Mouse (Mus musculus) embryonic facial prominence, embryonic 13.5 days (tissue): ENCODE data around the gene Grm8. TPM values are rescaled to one million over a fixed set of nuclear protein-coding genes. Genes with fewer than 3 reads are reported as not detected.

ENCODE experiments used
- ATAC-seq: fragments of 200-750 bp; cut with Nextera tagmentation; 2 replicates; pipeline ENCODE4 v1.8.0; 2017; ENCODE audit warnings: low read depth; ENCODE audit not compliant: insufficient number of reproducible peaks, insufficient read depth, low FRiP score, low TSS enrichment
- H3K27ac ChIP-seq: fragments of 300-500 bp; sonication (generic); 2 replicates; pipeline ENCODE4 v1.5.1; 2015; ENCODE audit warnings: moderate library complexity, mild to moderate bottlenecking, inconsistent platforms
- H3K27me3 ChIP-seq: fragments of 300-500 bp; sonication (generic); 2 replicates; pipeline ENCODE4 v1.6.1; 2015; ENCODE audit warnings: mild to moderate bottlenecking, inconsistent platforms
- H3K36me3 ChIP-seq: fragments of 300-500 bp; sonication (generic); 2 replicates; pipeline ENCODE4 v1.6.1; 2015; ENCODE audit warnings: mild to moderate bottlenecking, inconsistent platforms
- H3K4me1 ChIP-seq: fragments of 300-500 bp; sonication (generic); 2 replicates; pipeline ENCODE4 v1.6.1; 2015; ENCODE audit warnings: inconsistent platforms
- H3K4me2 ChIP-seq: fragments of 300-500 bp; sonication (generic); 2 replicates; pipeline ENCODE4 v1.6.1; 2015; ENCODE audit warnings: moderate library complexity, mild to moderate bottlenecking, inconsistent platforms
- H3K4me3 ChIP-seq: fragments of 300-500 bp; sonication (generic); 2 replicates; pipeline ENCODE4 v1.5.1; 2015; ENCODE audit warnings: mild to moderate bottlenecking, inconsistent platforms
- H3K9ac ChIP-seq: fragments of 300-500 bp; sonication (generic); 2 replicates; pipeline ENCODE4 v1.6.1; 2015; ENCODE audit warnings: mild to moderate bottlenecking, inconsistent platforms
- H3K9me3 ChIP-seq: fragments of 300-500 bp; sonication (generic); 2 replicates; pipeline ENCODE4 v1.6.1; 2016; ENCODE audit warnings: inconsistent platforms
- WGBS: fragments of 180-500 bp; shearing (Covaris S2); methylation state at CpG from one replicate; pipeline ENCODE4 v1.1.7; 2015; ENCODE audit warnings: mixed read lengths; 5-methylcytosine and 5-hydroxymethylcytosine counted together
- polyA plus RNA-seq: library from polyadenylated mRNA; unstranded; fragments of >200 nt; fragmentation: Nextera tagmentation; extraction: Ambion mirVana; gene quantifications from 2 replicates; pipeline ENCODE4 v1.2.1, GENCODE M21; 2015

Gene Grm8
- polyA plus RNA-seq, 1 experiment from 2014 or later = 4.2 TPM

- Histone ChIP-seq H3K27ac (no peak overlapping the region), H3K4me1 (no peaks in the 10 kb centered on the region), H3K9ac (no peak overlapping the region), H3K9me3 (no peaks in the 10 kb centered on the region), H3K27me3 (no peaks in the 10 kb centered on the region), H3K4me3 (no peak overlapping the region), H3K36me3 (no peaks in the 10 kb centered on the region), H3K4me2 (no peak overlapping the region)
- ATAC-seq = no peak
- 80% methylated on average over 1 of the region's 1 CpGs for WGBS
These were observed 20.1 kb downstream of the Grm8 start for GRCm38 (mm10) chr6:28114916-28115315.

GRCm38 (mm10) chr6:28111551-28111950, 23.4 kb downstream of the Grm8 start:
- H3K27me3 ChIP-seq = no peaks in the 10 kb centered on the region
- no peaks in the 10 kb centered on the region for H3K9me3 ChIP-seq
- H3K36me3 ChIP-seq = no peaks in the 10 kb centered on the region
- no peak overlapping the region for H3K4me2 ChIP-seq
- no peaks in the 10 kb centered on the region for H3K4me1 ChIP-seq
- H3K9ac ChIP-seq = no peak overlapping the region
- no peak for ATAC-seq
- H3K27ac ChIP-seq = no peak overlapping the region
- 86% methylated on average over 8 of the region's 8 CpGs for WGBS
- no peak overlapping the region for H3K4me3 ChIP-seq

GRCm38 (mm10) chr6:28102608-28103316, 32.2 kb downstream of the Grm8 start:
- Histone ChIP-seq H3K9me3 (no peaks in the 10 kb centered on the region), H3K36me3 (no peaks in the 10 kb centered on the region), H3K27ac (no peak overlapping the region), H3K9ac (no peak overlapping the region), H3K27me3 (no peaks in the 10 kb centered on the region), H3K4me2 (no peak overlapping the region), H3K4me1 (no peaks in the 10 kb centered on the region), H3K4me3 (no peak overlapping the region)
- ATAC-seq = no peak
- WGBS = 71% methylated on average over 9 of the region's 9 CpGs

- H3K27me3 ChIP-seq = no peaks in the 10 kb centered on the region
- no peak overlapping the region for H3K9ac ChIP-seq
- no peak overlapping the region for H3K27ac ChIP-seq
- no peak overlapping the region for H3K4me2 ChIP-seq
- no peak overlapping the region for H3K4me3 ChIP-seq
- 73% methylated on average over 3 of the region's 3 CpGs for WGBS
- no peaks in the 10 kb centered on the region for H3K36me3 ChIP-seq
- ATAC-seq = no peak
- H3K9me3 ChIP-seq = no peaks in the 10 kb centered on the region
- no peaks in the 10 kb centered on the region for H3K4me1 ChIP-seq
These were observed 35.0 kb downstream of the Grm8 start for GRCm38 (mm10) chr6:28100001-28100400.

- ATAC-seq = no peak
- no peak overlapping the region for H3K4me2 ChIP-seq
- no peak overlapping the region for H3K4me3 ChIP-seq
- no peaks in the 10 kb centered on the region for H3K27me3 ChIP-seq
- 81% methylated on average over 6 of the region's 6 CpGs for WGBS
- no peaks in the 10 kb centered on the region for H3K4me1 ChIP-seq
- H3K36me3 ChIP-seq = no peaks in the 10 kb centered on the region
- H3K9ac ChIP-seq = no peak overlapping the region
- no peak overlapping the region for H3K27ac ChIP-seq
- H3K9me3 ChIP-seq = no peaks in the 10 kb centered on the region
These were observed 42.5 kb downstream of the Grm8 start for GRCm38 (mm10) chr6:28092511-28092910.

- Histone ChIP-seq H3K9ac (no peak overlapping the region), H3K4me3 (no peak overlapping the region), H3K27ac (no peak overlapping the region), H3K4me2 (no peak overlapping the region), H3K9me3 (no peaks in the 10 kb centered on the region), H3K36me3 (no peaks in the 10 kb centered on the region), H3K4me1 (no peaks in the 10 kb centered on the region), H3K27me3 (no peaks in the 10 kb centered on the region)
- 85% methylated on average over 3 of the region's 3 CpGs for WGBS
- ATAC-seq = no peak
These were observed 43.1 kb downstream of the Grm8 start for GRCm38 (mm10) chr6:28091836-28092235.

GRCm38 (mm10) chr6:28090981-28091380, 44.0 kb downstream of the Grm8 start:
- Histone ChIP-seq H3K9ac (no peak overlapping the region), H3K27me3 (no peaks in the 10 kb centered on the region), H3K9me3 (no peaks in the 10 kb centered on the region), H3K4me3 (no peak overlapping the region), H3K27ac (no peak overlapping the region), H3K4me2 (no peak overlapping the region), H3K36me3 (no peaks in the 10 kb centered on the region), H3K4me1 (no peaks in the 10 kb centered on the region)
- ATAC-seq = no peak

GRCm38 (mm10) chr6:28075534-28075933, 59.4 kb downstream of the Grm8 start:
- H3K4me2 ChIP-seq = no peak overlapping the region
- H3K36me3 ChIP-seq = no peaks in the 10 kb centered on the region
- H3K9ac ChIP-seq = no peak overlapping the region
- no peak for ATAC-seq
- H3K27me3 ChIP-seq = no peaks in the 10 kb centered on the region
- H3K9me3 ChIP-seq = no peaks in the 10 kb centered on the region
- H3K4me3 ChIP-seq = no peak overlapping the region
- WGBS = 74% methylated on average over 3 of the region's 3 CpGs
- no peak overlapping the region for H3K27ac ChIP-seq
- no peaks in the 10 kb centered on the region for H3K4me1 ChIP-seq

GRCm38 (mm10) chr6:28074470-28074869, 60.5 kb downstream of the Grm8 start:
- Histone ChIP-seq H3K27me3 (no peaks in the 10 kb centered on the region), H3K27ac (no peak overlapping the region), H3K36me3 (no peaks in the 10 kb centered on the region), H3K4me1 (no peaks in the 10 kb centered on the region), H3K4me2 (no peak overlapping the region), H3K9ac (no peak overlapping the region), H3K4me3 (no peak overlapping the region), H3K9me3 (no peaks in the 10 kb centered on the region)
- 55% methylated on average over 3 of the region's 3 CpGs for WGBS
- ATAC-seq = no peak

- Histone ChIP-seq H3K27ac (no peak overlapping the region), H3K4me1 (no peaks in the 10 kb centered on the region), H3K4me3 (no peak overlapping the region), H3K9ac (no peak overlapping the region), H3K9me3 (no peaks in the 10 kb centered on the region), H3K27me3 (no peaks in the 10 kb centered on the region), H3K36me3 (no peaks in the 10 kb centered on the region), H3K4me2 (no peak overlapping the region)
- ATAC-seq = no peak
- 88% methylated on average over 2 of the region's 2 CpGs for WGBS
These were observed 83.0 kb downstream of the Grm8 start for GRCm38 (mm10) chr6:28051966-28052365.

- Histone ChIP-seq H3K36me3 (no peaks in the 10 kb centered on the region), H3K27me3 (no peaks in the 10 kb centered on the region), H3K4me3 (no peak overlapping the region), H3K27ac (no peak overlapping the region), H3K4me1 (no peaks in the 10 kb centered on the region), H3K9ac (no peak overlapping the region), H3K9me3 (no peaks in the 10 kb centered on the region), H3K4me2 (no peak overlapping the region)
- no peak for ATAC-seq
- 56% methylated on average over 3 of the region's 3 CpGs for WGBS
These were observed 92.6 kb downstream of the Grm8 start for GRCm38 (mm10) chr6:28042339-28042738.

- WGBS = 89% methylated on average over 1 of the region's 1 CpGs
- H3K27me3 ChIP-seq = no peaks in the 10 kb centered on the region
- no peak overlapping the region for H3K9ac ChIP-seq
- no peak overlapping the region for H3K4me3 ChIP-seq
- H3K4me1 ChIP-seq = no peaks in the 10 kb centered on the region
- no peak for ATAC-seq
- H3K9me3 ChIP-seq = no peaks in the 10 kb centered on the region
- H3K27ac ChIP-seq = no peak overlapping the region
- H3K36me3 ChIP-seq = no peaks in the 10 kb centered on the region
- H3K4me2 ChIP-seq = no peak overlapping the region
These were observed 94.2 kb downstream of the Grm8 start for GRCm38 (mm10) chr6:28040815-28041214.
